Mouse (Mus musculus) thymus, adult 2 months (tissue): ENCODE data around the gene Tbc1d16.

ENCODE experiments used
- CTCF ChIP-seq: fragments of 200-500 bp; IDR thresholded peaks from 2 replicates; pipeline ENCODE4 v1.5.1; 2012; ENCODE audit warnings: mild to moderate bottlenecking, control low read depth, low read length, moderate library complexity, borderline replicate concordance; ENCODE audit not compliant: control insufficient read depth, poor library complexity, insufficient read depth; ENCODE audit errors: extremely low read depth
- POLR2A ChIP-seq: fragments of 200-500 bp; IDR thresholded peaks from 2 replicates; pipeline ENCODE4 v1.6.1; 2012; ENCODE audit warnings: mild to moderate bottlenecking, low read length, control low read depth, moderate library complexity; ENCODE audit not compliant: control insufficient read depth, poor library complexity, insufficient read depth; ENCODE audit errors: extremely low read depth

DNA sequence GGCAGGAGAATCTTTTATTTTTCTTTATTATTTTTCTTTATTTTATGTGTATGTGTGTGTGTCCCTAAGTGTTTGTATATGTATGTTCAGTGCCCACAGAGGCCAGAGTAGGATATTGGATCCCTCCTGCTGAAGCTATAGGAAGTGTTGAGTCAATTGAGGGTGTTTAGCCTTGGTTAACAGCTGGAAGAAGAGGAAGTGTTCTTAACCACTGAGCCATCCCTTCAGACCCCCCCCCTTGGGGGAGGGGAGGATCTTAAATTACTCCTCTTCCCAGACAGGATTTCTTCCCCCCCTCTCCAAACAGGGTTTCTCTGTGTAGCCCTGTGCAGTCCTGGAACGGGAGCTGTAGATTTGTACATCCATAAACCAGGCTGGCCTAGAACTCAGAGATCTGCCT lies 135.0 kb downstream of the Tbc1d16 start:
- TF ChIP-seq POLR2A (no peak), CTCF (no peak)
